Mouse (Mus musculus): ENCODE data around the gene Map3k12.

- TF ChIP-seq CTCF (IDR thresholded peaks at IDR 0.05; ENCODE audit: insufficient read depth, low read length) (no peak), POLR2A (IDR thresholded peaks at IDR 0.05; ENCODE audit: borderline replicate concordance, extremely low read depth, low read depth, low read length) (no peak)
Measured at GRCm38 (mm10) chr15:102498322-102498721, 18.5 kb downstream of the Map3k12 start.

Measured in lung, adult 2 months (tissue).